Mouse (Mus musculus): ENCODE data around the gene Nsd1. TPM values are rescaled to one million over a fixed set of nuclear protein-coding genes. Genes with fewer than 3 reads are reported as not detected.

Gene Nsd1
- polyA plus RNA-seq, 1 experiment from 2014 or later = 46.3 TPM

GRCm38 (mm10) chr13:55208837-55209648 is 539 bp upstream of the Nsd1 start:
- H3K36me3 ChIP-seq (ENCODE audit: control insufficient read depth, insufficient read depth, low read length) = 0 out of 2 replicates have a peak, but pooled peaks cover 2% of the 10 kb centered on the region
- no peaks in the 10 kb centered on the region for H3K27me3 ChIP-seq (replicated peaks; ENCODE audit: control insufficient read depth, insufficient read depth, low read length)
- H3K9ac ChIP-seq (ENCODE audit: low read depth, low read length) = no peak overlapping the region
- peaks cover 28% of the 10 kb centered on the region for H3K4me1 ChIP-seq (ENCODE audit: control insufficient read depth, insufficient read depth, low read depth, low read length)
- no peak overlapping the region for H3K4me2 ChIP-seq (ENCODE audit: low read length)
- WGBS = 60% methylated on average over 13 of the region's 13 CpGs
- no peak for ATAC-seq
- H3K27ac ChIP-seq (ENCODE audit: low read depth, low read length) = no peak overlapping the region; the same call in 1 of the 2 replicates
- H3K9me3 ChIP-seq (ENCODE audit: control insufficient read depth, low read length) = no peaks in the 10 kb centered on the region
- no peak overlapping the region for H3K4me3 ChIP-seq (ENCODE audit: low read length)

GRCm38 (mm10) chr13:55210193-55210970 is 800 bp downstream of the Nsd1 start:
- peak overlapping the region; percentile 70 for H3K9ac ChIP-seq (ENCODE audit: low read depth, low read length)
- H3K27me3 ChIP-seq (replicated peaks; ENCODE audit: control insufficient read depth, insufficient read depth, low read length) = no peaks in the 10 kb centered on the region
- H3K4me2 ChIP-seq (ENCODE audit: low read length) = peak overlapping the region; percentile 74
- under 1% methylated on average over 41 of the region's 77 CpGs for WGBS
- H3K9me3 ChIP-seq (ENCODE audit: control insufficient read depth, low read length) = no peaks in the 10 kb centered on the region
- H3K36me3 ChIP-seq (ENCODE audit: control insufficient read depth, insufficient read depth, low read length) = 0 out of 2 replicates have a peak, but pooled peaks cover 2% of the 10 kb centered on the region
- H3K27ac ChIP-seq (ENCODE audit: low read depth, low read length) = peak overlapping the region; percentile 94
- peak; percentile 53 for ATAC-seq
- H3K4me3 ChIP-seq (ENCODE audit: low read length) = peak overlapping the region; percentile 51
- peaks cover 38% of the 10 kb centered on the region for H3K4me1 ChIP-seq (ENCODE audit: control insufficient read depth, insufficient read depth, low read depth, low read length)

- H3K4me3 ChIP-seq (ENCODE audit: low read length) = peak overlapping the region; percentile 51
- peaks cover 43% of the 10 kb centered on the region for H3K4me1 ChIP-seq (ENCODE audit: control insufficient read depth, insufficient read depth, low read depth, low read length)
- peak; percentile 68 for ATAC-seq
- H3K9me3 ChIP-seq (ENCODE audit: control insufficient read depth, low read length) = no peaks in the 10 kb centered on the region
- peak overlapping the region; percentile 70 for H3K9ac ChIP-seq (ENCODE audit: low read depth, low read length)
- 0 out of 2 replicates have a peak, but pooled peaks cover 2% of the 10 kb centered on the region for H3K36me3 ChIP-seq (ENCODE audit: control insufficient read depth, insufficient read depth, low read length)
- WGBS = under 1% methylated on average over 17 of the region's 17 CpGs
- no peaks in the 10 kb centered on the region for H3K27me3 ChIP-seq (replicated peaks; ENCODE audit: control insufficient read depth, insufficient read depth, low read length)
- H3K4me2 ChIP-seq (ENCODE audit: low read length) = peak overlapping the region; percentile 74
- H3K27ac ChIP-seq (ENCODE audit: low read depth, low read length) = peak overlapping the region; percentile 94
Observed at GRCm38 (mm10) chr13:55210971-55211220, 1.3 kb downstream of the Nsd1 start.

GRCm38 (mm10) chr13:55211221-55212010 is 1.8 kb downstream of the Nsd1 start:
- Histone ChIP-seq H3K36me3 (ENCODE audit: control insufficient read depth, insufficient read depth, low read length) (0 out of 2 replicates have a peak, but pooled peaks cover 2% of the 10 kb centered on the region), H3K4me3 (ENCODE audit: low read length) (peak overlapping the region; percentile 51), H3K27ac (ENCODE audit: low read depth, low read length) (peak overlapping the region; percentile 94), H3K4me1 (ENCODE audit: control insufficient read depth, insufficient read depth, low read depth, low read length) (peaks cover 48% of the 10 kb centered on the region), H3K9ac (ENCODE audit: low read depth, low read length) (peak overlapping the region; percentile 70), H3K27me3 (replicated peaks; ENCODE audit: control insufficient read depth, insufficient read depth, low read length) (no peaks in the 10 kb centered on the region), H3K9me3 (ENCODE audit: control insufficient read depth, low read length) (no peaks in the 10 kb centered on the region), H3K4me2 (ENCODE audit: low read length) (peak overlapping the region; percentile 74)
- peak; percentile 78 for ATAC-seq
- under 1% methylated on average over 31 of the region's 93 CpGs for WGBS

GRCm38 (mm10) chr13:55212011-55212360 is 2.4 kb downstream of the Nsd1 start:
- Histone ChIP-seq H3K4me1 (ENCODE audit: control insufficient read depth, insufficient read depth, low read depth, low read length) (peaks cover 49% of the 10 kb centered on the region), H3K27me3 (replicated peaks; ENCODE audit: control insufficient read depth, insufficient read depth, low read length) (no peaks in the 10 kb centered on the region), H3K4me3 (ENCODE audit: low read length) (peak overlapping the region; percentile 51), H3K36me3 (ENCODE audit: control insufficient read depth, insufficient read depth, low read length) (peaks cover 2% of the 10 kb centered on the region; the same call in 1 of the 2 replicates), H3K9me3 (ENCODE audit: control insufficient read depth, low read length) (no peaks in the 10 kb centered on the region), H3K4me2 (ENCODE audit: low read length) (peak overlapping the region; percentile 74), H3K9ac (ENCODE audit: low read depth, low read length) (peak overlapping the region; percentile 70), H3K27ac (ENCODE audit: low read depth, low read length) (peak overlapping the region; percentile 94)
- 0% methylated on average over 4 of the region's 32 CpGs for WGBS
- peak; percentile 58 for ATAC-seq

GRCm38 (mm10) chr13:55212361-55213137 is 3.0 kb downstream of the Nsd1 start:
- WGBS = under 1% methylated on average over 55 of the region's 58 CpGs
- Histone ChIP-seq H3K27ac (ENCODE audit: low read depth, low read length) (peak overlapping the region; percentile 94), H3K4me2 (ENCODE audit: low read length) (peak overlapping the region; percentile 74), H3K9me3 (ENCODE audit: control insufficient read depth, low read length) (no peaks in the 10 kb centered on the region), H3K9ac (ENCODE audit: low read depth, low read length) (peak overlapping the region; percentile 70), H3K36me3 (ENCODE audit: control insufficient read depth, insufficient read depth, low read length) (peaks cover 4% of the 10 kb centered on the region; the same call in 1 of the 2 replicates), H3K4me3 (ENCODE audit: low read length) (peak overlapping the region; percentile 51), H3K27me3 (replicated peaks; ENCODE audit: control insufficient read depth, insufficient read depth, low read length) (no peaks in the 10 kb centered on the region), H3K4me1 (ENCODE audit: control insufficient read depth, insufficient read depth, low read depth, low read length) (peaks cover 49% of the 10 kb centered on the region)
- ATAC-seq = peak; percentile 15; the same call in 1 of the 2 replicates

GRCm38 (mm10) chr13:55213138-55213806 is 3.7 kb downstream of the Nsd1 start:
- Histone ChIP-seq H3K4me3 (ENCODE audit: low read length) (peak overlapping the region; percentile 51), H3K9ac (ENCODE audit: low read depth, low read length) (peak overlapping the region; percentile 70), H3K36me3 (ENCODE audit: control insufficient read depth, insufficient read depth, low read length) (peaks cover 4% of the 10 kb centered on the region; the same call in 1 of the 2 replicates), H3K27me3 (replicated peaks; ENCODE audit: control insufficient read depth, insufficient read depth, low read length) (no peaks in the 10 kb centered on the region), H3K4me1 (ENCODE audit: control insufficient read depth, insufficient read depth, low read depth, low read length) (peaks cover 56% of the 10 kb centered on the region), H3K4me2 (ENCODE audit: low read length) (peak overlapping the region; percentile 74), H3K27ac (ENCODE audit: low read depth, low read length) (peak overlapping the region; percentile 94), H3K9me3 (ENCODE audit: control insufficient read depth, low read length) (no peaks in the 10 kb centered on the region)
- ATAC-seq = no peak
- WGBS = 57% methylated on average over 10 of the region's 10 CpGs

- ATAC-seq = no peak
- H3K4me1 ChIP-seq (ENCODE audit: control insufficient read depth, insufficient read depth, low read depth, low read length) = no peaks in the 10 kb centered on the region
- H3K27ac ChIP-seq (ENCODE audit: low read depth, low read length) = no peak overlapping the region
- no peak overlapping the region for H3K4me3 ChIP-seq (ENCODE audit: low read length)
- no peaks in the 10 kb centered on the region for H3K9me3 ChIP-seq (ENCODE audit: control insufficient read depth, low read length)
- no peak overlapping the region for H3K4me2 ChIP-seq (ENCODE audit: low read length)
- WGBS = 90% methylated on average over 3 of the region's 3 CpGs
- H3K36me3 ChIP-seq (ENCODE audit: control insufficient read depth, insufficient read depth, low read length) = peaks cover 18% of the 10 kb centered on the region
- no peaks in the 10 kb centered on the region for H3K27me3 ChIP-seq (replicated peaks; ENCODE audit: control insufficient read depth, insufficient read depth, low read length)
- H3K9ac ChIP-seq (ENCODE audit: low read depth, low read length) = no peak overlapping the region
Observed at GRCm38 (mm10) chr13:55224364-55224763, 14.8 kb downstream of the Nsd1 start.
